Mouse (Mus musculus): ENCODE results near the gene Npvf.
"Not testable (repeated sequence)": the region's sequence is repeated elsewhere in the genome, so short reads cannot be mapped to it uniquely, and the experiment has no call there.

Npvf gene

GRCm38 (mm10) chr6:50640377-50640776 is 13.9 kb downstream of the Npvf start:
- no peak for DNase-seq (ENCODE audit: low spot score)

- no peak for DNase-seq (ENCODE audit: low spot score)
These were observed 14.6 kb downstream of the Npvf start for GRCm38 (mm10) chr6:50639656-50640055.

GRCm38 (mm10) chr6:50626170-50626569 is 28.1 kb downstream of the Npvf start:
- not testable (repeated sequence) for DNase-seq (ENCODE audit: low spot score)

- not testable (repeated sequence) for DNase-seq (ENCODE audit: low spot score)
These were observed 36.0 kb downstream of the Npvf start for GRCm38 (mm10) chr6:50618273-50618672.

- DNase-seq (ENCODE audit: low spot score) = no peak
These were observed 52.6 kb downstream of the Npvf start for GRCm38 (mm10) chr6:50601620-50602019.

Measured in ovary, postnatal 10 days (tissue).